Mouse (Mus musculus) forebrain, embryonic 12.5 days (tissue): Measurements from ENCODE around the gene Sesn3. TPM values are rescaled to one million over a fixed set of nuclear protein-coding genes. Genes with fewer than 3 reads are reported as not detected.

Experiments
- polyA plus RNA-seq: library from polyadenylated mRNA; unstranded; fragments of >200 nt; fragmentation: Nextera tagmentation; extraction: Ambion mirVana; gene quantifications from 2 replicates; pipeline ENCODE4 v1.2.1, GENCODE M21; 2016

Sesn3 gene
- polyA plus RNA-seq, 1 experiment from 2014 or later = 20.3 TPM

Other genes with a start within 250 kb of the Sesn3 start
- 6.4 and 6.9 TPM in 2 replicates for gene Endod1, start 106.4 kb downstream of the Sesn3 start, polyA plus RNA-seq
- gene Kdm4d, start 225.4 kb downstream of the Sesn3 start, polyA plus RNA-seq = 0.12 and 0.27 TPM in 2 replicates
- gene Cwc15, start 225.6 kb downstream of the Sesn3 start, polyA plus RNA-seq = 192 and 194 TPM in 2 replicates